Mouse (Mus musculus) T-helper 2 cell (primary cell): ENCODE data around the gene Marcksl1.

Experiments used
- in situ Hi-C: fragments of 300-600 bp; cut with MboI, MseI; formaldehyde crosslinking; loops from one replicate; pipeline ENCODE4 v1.15.1; 2025; ENCODE audit warnings: high pct_unique_total_duplicates

The Marcksl1 gene

DNA sequence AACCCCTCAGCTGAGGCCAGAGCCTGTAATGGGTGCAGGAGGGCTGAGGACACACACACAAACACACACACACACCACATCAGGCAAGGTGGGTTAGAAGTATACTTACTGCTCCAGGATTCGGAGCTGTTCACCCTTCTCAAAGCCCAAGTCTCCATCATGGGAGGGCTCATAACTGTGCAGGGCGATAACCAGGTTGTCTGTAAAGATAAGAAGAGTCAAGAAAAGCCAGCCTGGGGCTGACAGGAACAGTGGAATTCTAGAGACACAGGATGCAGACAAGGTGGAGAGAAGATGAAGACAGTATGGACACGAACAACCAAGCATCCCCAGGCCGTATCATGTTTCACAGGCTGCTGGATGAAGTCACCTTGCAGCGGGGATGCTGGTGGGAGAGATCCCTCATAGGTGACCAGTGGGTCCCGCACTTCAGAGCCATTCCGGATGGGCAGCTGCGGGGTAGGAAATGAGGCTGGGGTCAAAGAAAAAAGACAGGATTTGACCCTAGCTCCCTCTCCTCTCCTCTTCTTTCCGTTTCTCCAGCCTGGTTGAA, 44.0 kb downstream of the Marcksl1 start:
- in situ Hi-C loops, result loop anchor here (5.0 kb wide), 1 partner anchor 65 kb away; the partner anchor contains the start of gene Ccdc28b

DNA sequence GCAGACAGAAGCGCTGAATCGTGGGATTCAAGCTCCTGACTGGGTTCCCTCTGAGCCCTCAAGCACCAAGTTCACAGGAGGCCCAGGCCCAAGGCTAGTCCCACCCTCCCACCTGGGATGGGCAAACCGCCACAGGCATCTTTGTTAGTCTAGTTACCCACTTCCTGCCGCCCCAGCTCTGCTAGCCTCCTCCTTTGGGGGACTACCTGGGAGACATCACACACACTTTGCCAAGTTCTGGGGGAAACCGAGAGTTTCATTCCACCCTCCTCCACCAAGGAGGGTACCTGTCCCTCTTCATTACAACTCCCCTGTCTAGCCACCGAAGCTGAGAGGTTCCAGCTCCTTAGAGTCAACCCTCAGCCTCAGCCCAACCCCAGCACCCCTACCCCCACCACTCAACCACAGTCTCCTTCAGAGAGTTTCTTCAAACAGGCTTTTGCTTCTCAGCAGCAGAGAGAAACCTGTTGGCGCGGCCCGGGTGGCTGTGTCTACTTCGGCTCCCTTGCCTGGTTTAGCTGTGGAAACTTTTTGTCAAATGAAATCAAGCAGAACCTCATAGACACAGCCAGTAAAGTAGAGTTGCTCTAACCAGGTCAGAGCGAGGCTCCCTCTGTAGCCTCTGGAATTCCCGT, 45.1 kb downstream of the Marcksl1 start:
- in situ Hi-C loops, result loop anchor here (5.0 kb wide), 1 partner anchor 64 kb away; the partner anchor contains the start of gene Ccdc28b

DNA sequence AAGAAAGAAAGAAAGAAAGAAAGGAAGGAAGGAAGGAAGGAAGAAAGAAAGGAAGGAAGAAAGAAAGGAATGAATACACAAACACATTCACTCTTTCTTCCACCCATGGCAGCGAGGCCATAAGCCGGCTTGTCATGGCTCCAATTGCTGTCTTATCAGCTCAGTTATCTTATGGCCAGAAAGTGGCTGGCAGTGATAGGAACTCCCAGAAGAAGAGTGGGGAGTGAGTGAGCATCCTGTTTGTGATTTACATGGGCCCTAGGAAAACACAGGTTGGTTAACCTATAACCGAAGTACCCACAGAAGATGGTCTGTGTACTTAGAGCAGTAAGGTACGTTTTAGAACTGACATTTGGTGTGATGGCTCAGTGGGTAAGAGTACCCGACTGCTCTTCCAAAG, 47.8 kb downstream of the Marcksl1 start:
- in situ Hi-C loops, result no loop called here

DNA sequence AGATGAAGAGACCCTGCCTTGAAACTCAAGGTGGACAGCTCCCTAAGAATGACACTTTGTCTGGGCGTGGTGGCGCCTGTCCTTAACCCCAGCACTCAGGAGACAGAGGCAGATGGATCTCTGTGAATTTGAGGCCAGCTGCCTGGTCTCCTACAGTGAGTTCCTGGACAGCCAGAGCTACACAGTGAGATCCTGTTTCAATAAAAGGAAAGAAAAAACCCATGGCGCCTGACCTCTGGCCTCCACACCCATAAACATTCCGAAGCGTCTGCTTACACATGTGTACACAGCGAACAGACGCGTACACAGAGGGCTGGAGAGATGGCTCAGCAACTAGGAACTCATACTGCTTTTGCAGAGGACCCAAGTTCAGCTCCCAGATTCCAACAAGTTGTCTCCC, 50.3 kb downstream of the Marcksl1 start:
- in situ Hi-C loops, result no loop called here

DNA sequence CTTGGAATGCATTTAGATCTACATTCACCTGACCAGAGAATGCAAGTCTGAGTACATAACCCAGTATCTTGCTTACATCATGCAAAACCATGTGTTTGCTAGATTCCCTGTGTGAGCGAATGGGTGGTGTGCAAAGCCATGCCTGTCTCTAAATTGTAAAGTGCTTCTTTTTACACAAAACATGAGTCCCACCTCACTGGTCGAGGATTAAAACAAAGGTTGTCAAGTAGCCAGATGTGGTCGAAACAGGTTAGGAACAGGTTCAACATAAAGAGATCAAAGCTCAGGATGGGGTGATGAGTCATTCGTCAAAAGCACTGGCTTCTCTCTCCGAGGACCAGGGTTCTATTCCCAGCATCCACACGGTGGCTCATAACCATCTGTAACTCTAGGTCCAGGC, 51.8 kb downstream of the Marcksl1 start:
- in situ Hi-C loops, result no loop called here
